22 mouse cellular contexts compared by ENCODE assay signal in genomic region chr1:119330751-119331326, GRCm38 (mm10).
A peak's percentile ranks its signal among the peaks of the same experiment; 100 is the strongest.
DNase-seq lines count a peak whose midpoint lies in the region; ATAC-seq lines count a peak whose summit lies in the region.
"Had no signal": no experiment of that assay in that cellular context is flagged by ENCODE, and none has a peak within 500 bp of the region (broad histone marks: within the 10 kb centered on the region; RNA-seq: fewer than 3 reads in every experiment).

No protein-coding gene starts in this region.

- H3K4me1 ChIP-seq in forebrain, embryonic 13.5 days = peaks cover 29% of the 10 kb centered on the region
- peaks cover 15% of the 10 kb centered on the region for H3K4me1 ChIP-seq in forebrain, embryonic 11.5 days (replicated peaks; ENCODE audit: control insufficient read depth, insufficient read depth, low read length)
- peaks cover 12% of the 10 kb centered on the region for H3K4me1 ChIP-seq in forebrain, embryonic 15.5 days
- peaks cover 30% of the 10 kb centered on the region for H3K4me1 ChIP-seq in forebrain, embryonic 10.5 days
- peaks cover 8% of the 10 kb centered on the region for H3K4me1 ChIP-seq in midbrain, embryonic 11.5 days (ENCODE audit: control insufficient read depth, insufficient read depth, low read length)
- peaks cover 13% of the 10 kb centered on the region for H3K4me1 ChIP-seq in midbrain, embryonic 15.5 days

- ATAC-seq in forebrain, embryonic 13.5 days = no peak
- no peak for ATAC-seq in forebrain, embryonic 11.5 days (replicated peaks; ENCODE audit: low FRiP score)
- no peak for ATAC-seq in forebrain, embryonic 15.5 days (replicated peaks)
- no peak for ATAC-seq in midbrain, embryonic 11.5 days (ENCODE audit: low FRiP score)
- no peak for ATAC-seq in midbrain, embryonic 15.5 days (replicated peaks)

- no peak overlapping the region for H3K4me2 ChIP-seq in forebrain, embryonic 13.5 days
- no peak overlapping the region for H3K4me2 ChIP-seq in forebrain, embryonic 11.5 days (ENCODE audit: low read depth, low read length, severe bottlenecking)
- H3K4me2 ChIP-seq in forebrain, embryonic 15.5 days (replicated peaks) = no peak overlapping the region
- H3K4me2 ChIP-seq in midbrain, embryonic 11.5 days = no peak overlapping the region
- H3K4me2 ChIP-seq in midbrain, embryonic 15.5 days = no peak overlapping the region
- H3K4me2 ChIP-seq: embryonic facial prominence, embryonic 13.5 days; embryonic facial prominence, embryonic 15.5 days; forebrain, embryonic 12.5 days had no signal

- no peak for DNase-seq in forebrain, embryonic 11.5 days (ENCODE audit: low spot score)
- no peak for DNase-seq in forebrain, embryonic 10.5 days (ENCODE audit: extremely low spot score, low spot score)
- peak; percentile 51 for DNase-seq in midbrain, embryonic 11.5 days (ENCODE audit: low spot score, missing footprints)
- DNase-seq in right cerebral cortex, postnatal 14 days = no peak
- DNase-seq: adrenal gland, adult 2 months; adrenal gland, postnatal 10 days; adrenal gland, postnatal 25 days; B cell, adult 2 months; cerebellum, adult 11 months; cerebellum, adult 18-20 months; cerebellum, adult 8-10 months; cerebellum, adult 9-11 months; cerebellum, postnatal 14 days; cerebellum, postnatal 36 days; embryo, embryonic 11 days had no signal

- H3K27ac ChIP-seq in forebrain, embryonic 13.5 days = peak overlapping the region; percentile 96; the same call in 1 of the 2 replicates
- no peak overlapping the region for H3K27ac ChIP-seq in forebrain, embryonic 11.5 days (ENCODE audit: low read depth, low read length)
- H3K27ac ChIP-seq in forebrain, embryonic 15.5 days (replicated peaks) = peak overlapping the region; percentile 94; the same call in 1 of the 2 replicates
- no peak overlapping the region for H3K27ac ChIP-seq in forebrain, embryonic 10.5 days
- H3K27ac ChIP-seq in midbrain, embryonic 11.5 days (ENCODE audit: low read depth, low read length) = no peak overlapping the region
- no peak overlapping the region for H3K27ac ChIP-seq in midbrain, embryonic 15.5 days
- H3K27ac ChIP-seq: embryonic facial prominence, embryonic 13.5 days; embryonic facial prominence, embryonic 15.5 days had no signal

- WGBS in forebrain, embryonic 13.5 days = 73% methylated on average over 4 of the region's 4 CpGs
- 72% methylated on average over 4 of the region's 4 CpGs for WGBS in forebrain, embryonic 11.5 days
- 68% methylated on average over 4 of the region's 4 CpGs for WGBS in forebrain, embryonic 15.5 days
- 66% methylated on average over 4 of the region's 4 CpGs for WGBS in forebrain, embryonic 10.5 days
- WGBS in midbrain, embryonic 11.5 days = 81% methylated on average over 4 of the region's 4 CpGs
- WGBS in midbrain, embryonic 15.5 days = 67% methylated on average over 4 of the region's 4 CpGs

- no peak overlapping the region for H3K4me3 ChIP-seq in forebrain, embryonic 13.5 days
- H3K4me3 ChIP-seq in forebrain, embryonic 11.5 days (ENCODE audit: low read depth, low read length) = no peak overlapping the region
- H3K4me3 ChIP-seq in forebrain, embryonic 15.5 days = no peak overlapping the region
- H3K4me3 ChIP-seq in forebrain, embryonic 10.5 days = no peak overlapping the region
- no peak overlapping the region for H3K4me3 ChIP-seq in midbrain, embryonic 11.5 days (ENCODE audit: low read depth, low read length)
- H3K4me3 ChIP-seq in midbrain, embryonic 15.5 days = no peak overlapping the region
- H3K4me3 ChIP-seq: embryonic facial prominence, embryonic 13.5 days; embryonic facial prominence, embryonic 15.5 days; erythroblast, embryonic 14.5 days; forebrain, embryonic 12.5 days had no signal

- no peaks in the 10 kb centered on the region for H3K36me3 ChIP-seq in forebrain, embryonic 13.5 days (ENCODE audit: poor library complexity, severe bottlenecking)
- no peaks in the 10 kb centered on the region for H3K36me3 ChIP-seq in forebrain, embryonic 11.5 days (ENCODE audit: control insufficient read depth, insufficient read depth, low read length)
- H3K36me3 ChIP-seq in forebrain, embryonic 15.5 days = no peaks in the 10 kb centered on the region
- H3K36me3 ChIP-seq in forebrain, embryonic 10.5 days (replicated peaks) = no peaks in the 10 kb centered on the region
- no peaks in the 10 kb centered on the region for H3K36me3 ChIP-seq in midbrain, embryonic 11.5 days (ENCODE audit: control insufficient read depth, insufficient read depth, low read length)
- H3K36me3 ChIP-seq in midbrain, embryonic 15.5 days (replicated peaks) = no peaks in the 10 kb centered on the region
- H3K36me3 ChIP-seq: embryonic facial prominence, embryonic 13.5 days; embryonic facial prominence, embryonic 15.5 days; forebrain, embryonic 12.5 days had no signal

- H3K27me3 ChIP-seq in forebrain, embryonic 13.5 days = peaks cover 24% of the 10 kb centered on the region
- H3K27me3 ChIP-seq in forebrain, embryonic 11.5 days (ENCODE audit: control insufficient read depth, insufficient read depth, low read length) = peaks cover 28% of the 10 kb centered on the region
- H3K27me3 ChIP-seq in forebrain, embryonic 15.5 days = no peaks in the 10 kb centered on the region
- H3K27me3 ChIP-seq in forebrain, embryonic 10.5 days (ENCODE audit: poor library complexity, severe bottlenecking) = peaks cover 100% of the 10 kb centered on the region
- peaks cover 6% of the 10 kb centered on the region; the same call in 1 of the 2 replicates for H3K27me3 ChIP-seq in midbrain, embryonic 11.5 days (ENCODE audit: control insufficient read depth, insufficient read depth, low read length)
- no peaks in the 10 kb centered on the region for H3K27me3 ChIP-seq in midbrain, embryonic 15.5 days (replicated peaks)
- H3K27me3 ChIP-seq: embryonic facial prominence, embryonic 15.5 days had no signal

- no peaks in the 10 kb centered on the region for H3K9me3 ChIP-seq in forebrain, embryonic 13.5 days (replicated peaks)
- no peaks in the 10 kb centered on the region for H3K9me3 ChIP-seq in forebrain, embryonic 11.5 days (ENCODE audit: control insufficient read depth, low read length)
- H3K9me3 ChIP-seq in forebrain, embryonic 15.5 days = no peaks in the 10 kb centered on the region
- no peaks in the 10 kb centered on the region for H3K9me3 ChIP-seq in forebrain, embryonic 10.5 days
- H3K9me3 ChIP-seq in midbrain, embryonic 11.5 days (ENCODE audit: control insufficient read depth, low read length) = no peaks in the 10 kb centered on the region
- no peaks in the 10 kb centered on the region for H3K9me3 ChIP-seq in midbrain, embryonic 15.5 days
- H3K9me3 ChIP-seq: embryonic facial prominence, embryonic 13.5 days; embryonic facial prominence, embryonic 15.5 days; forebrain, embryonic 12.5 days had no signal

- H3K9ac ChIP-seq in forebrain, embryonic 13.5 days = no peak overlapping the region
- no peak overlapping the region for H3K9ac ChIP-seq in forebrain, embryonic 11.5 days (ENCODE audit: low read length)
- no peak overlapping the region for H3K9ac ChIP-seq in forebrain, embryonic 15.5 days (replicated peaks)
- H3K9ac ChIP-seq in midbrain, embryonic 11.5 days (ENCODE audit: low read length) = no peak overlapping the region
- H3K9ac ChIP-seq in midbrain, embryonic 15.5 days = no peak overlapping the region
- H3K9ac ChIP-seq: embryonic facial prominence, embryonic 13.5 days; embryonic facial prominence, embryonic 15.5 days; forebrain, embryonic 12.5 days had no signal

Comparison
In these comparisons a context has a peak if more than half of its experiments do, and no peak if none do; other contexts are left out.
1. H3K27ac ChIP-seq: peak in forebrain, embryonic 13.5 days (single experiment) and forebrain, embryonic 15.5 days (single experiment); none in forebrain, embryonic 11.5 days (single experiment), forebrain, embryonic 10.5 days (single experiment), midbrain, embryonic 11.5 days (single experiment) and midbrain, embryonic 15.5 days (single experiment).